Mouse (Mus musculus) embryo, embryonic 11.5 days (tissue): ENCODE measurements at regions not wholly inside any gene's neighbourhood (a gene's known extent, or its start where the extent isn't known, plus 50 kb on each side); places are given as distances from the start of the nearest gene placed in this dataset.

Experiments used
- DNase-seq: peaks from one replicate; pipeline ENCODE4 v3.0.0-alpha.2; 2012; ENCODE audit warnings: low read depth, low spot score

- no peak for DNase-seq
These were observed 345.0 kb upstream of the Gm10131 start for GRCm38 (mm10) chr8:34456543-34456942.

- DNase-seq, result no peak
These were observed 343.8 kb upstream of the Gm10131 start for GRCm38 (mm10) chr8:34455376-34455775.

GRCm38 (mm10) chr8:34452811-34453210 lies 341.3 kb upstream of the Gm10131 start:
- no peak for DNase-seq

GRCm38 (mm10) chr8:34451211-34452000 lies 339.9 kb upstream of the Gm10131 start:
- no peak for DNase-seq

- no peak for DNase-seq
These were observed 338.0 kb upstream of the Gm10131 start for GRCm38 (mm10) chr8:34449391-34450044.

GRCm38 (mm10) chr8:34447880-34448830 lies 336.6 kb upstream of the Gm10131 start:
- no peak for DNase-seq

- DNase-seq, result no peak
These were observed 331.2 kb upstream of the Gm10131 start for GRCm38 (mm10) chr8:34442688-34443087.

GRCm38 (mm10) chr8:34441756-34442155 lies 330.2 kb upstream of the Gm10131 start:
- no peak for DNase-seq

GRCm38 (mm10) chr8:34440771-34441170 lies 329.2 kb upstream of the Gm10131 start:
- no peak for DNase-seq

GRCm38 (mm10) chr8:34438771-34439170 lies 327.2 kb upstream of the Gm10131 start:
- no peak for DNase-seq

GRCm38 (mm10) chr8:34431985-34432384 lies 320.4 kb upstream of the Gm10131 start:
- no peak for DNase-seq

GRCm38 (mm10) chr8:34429231-34429630 lies 317.7 kb upstream of the Gm10131 start:
- DNase-seq, result no peak

- DNase-seq, result no peak
These were observed 290.0 kb upstream of the Gm10131 start for GRCm38 (mm10) chr8:34401571-34401970.

GRCm38 (mm10) chr8:34398914-34399813 lies 287.6 kb upstream of the Gm10131 start:
- DNase-seq, result no peak

GRCm38 (mm10) chr8:34397583-34398411 lies 286.3 kb upstream of the Gm10131 start:
- DNase-seq, result no peak

- DNase-seq, result no peak
These were observed 285.7 kb upstream of the Gm10131 start for GRCm38 (mm10) chr8:34397225-34397582.

- DNase-seq, result no peak
These were observed 281.7 kb upstream of the Gm10131 start for GRCm38 (mm10) chr8:34392981-34393828.

GRCm38 (mm10) chr8:34392208-34392980 lies 280.9 kb upstream of the Gm10131 start:
- DNase-seq, result no peak
